Mouse (Mus musculus) forebrain, embryonic 15.5 days (tissue): ENCODE measurements at regions not wholly inside any gene's neighbourhood (a gene's known extent, or its start where the extent isn't known, plus 50 kb on each side); places are given as distances from the start of the nearest gene placed in this dataset.

Experiments
- ATAC-seq: fragments of 200-750 bp; cut with Nextera tagmentation; replicated peaks from 2 replicates; pipeline ENCODE4 v1.8.0; 2017; ENCODE audit warnings: mild to moderate bottlenecking, moderate TSS enrichment, moderate library complexity
- H3K27ac ChIP-seq: fragments of 300-500 bp; sonication (generic); replicated peaks from 2 replicates; pipeline ENCODE4 v1.5.1; 2015; ENCODE audit warnings: mild to moderate bottlenecking, inconsistent platforms
- H3K27me3 ChIP-seq: fragments of 300-500 bp; sonication (generic); 2 replicates; pipeline ENCODE4 v1.6.1; 2015; ENCODE audit warnings: inconsistent platforms
- H3K36me3 ChIP-seq: fragments of 300-500 bp; sonication (generic); 2 replicates; pipeline ENCODE4 v1.6.1; 2015; ENCODE audit warnings: mild to moderate bottlenecking, inconsistent platforms
- H3K4me1 ChIP-seq: fragments of 300-500 bp; sonication (generic); 2 replicates; pipeline ENCODE4 v1.6.1; 2015; ENCODE audit warnings: inconsistent platforms
- H3K4me2 ChIP-seq: fragments of 300-500 bp; sonication (generic); replicated peaks from 2 replicates; pipeline ENCODE4 v1.6.1; 2015; ENCODE audit warnings: mild to moderate bottlenecking, inconsistent platforms
- H3K4me3 ChIP-seq: fragments of 300-500 bp; sonication (generic); 2 replicates; pipeline ENCODE4 v1.5.1; 2015; ENCODE audit warnings: mild to moderate bottlenecking, inconsistent platforms
- H3K9ac ChIP-seq: fragments of 300-500 bp; sonication (generic); replicated peaks from 2 replicates; pipeline ENCODE4 v1.6.1; 2015; ENCODE audit warnings: mild to moderate bottlenecking, inconsistent platforms
- H3K9me3 ChIP-seq: fragments of 300-500 bp; sonication (generic); 2 replicates; pipeline ENCODE4 v1.6.1; 2016; ENCODE audit warnings: inconsistent platforms
- WGBS: fragments of 180-500 bp; shearing (Covaris S2); methylation state at CpG from one replicate; pipeline ENCODE4 v1.1.7; 2015; ENCODE audit warnings: mixed read lengths; 5-methylcytosine and 5-hydroxymethylcytosine counted together

GRCm38 (mm10) chr9:101472101-101473073, 220.8 kb upstream of the Ppp2r3a start:
- Histone ChIP-seq H3K9ac (no peak overlapping the region), H3K9me3 (no peaks in the 10 kb centered on the region), H3K4me3 (no peak overlapping the region), H3K27me3 (no peaks in the 10 kb centered on the region), H3K4me2 (0 out of 2 replicates have a peak overlapping the region, but pooled peaks have one; percentile 6), H3K4me1 (peaks cover 19% of the 10 kb centered on the region), H3K27ac (peak overlapping the region; percentile 62), H3K36me3 (no peaks in the 10 kb centered on the region)
- 11% methylated on average over 8 of the region's 8 CpGs for WGBS
- ATAC-seq = peak; percentile 86

- 10% methylated on average over 3 of the region's 3 CpGs for WGBS
Measured at GRCm38 (mm10) chr9:101471665-101472064, 220.1 kb upstream of the Ppp2r3a start.

GRCm38 (mm10) chr9:101469756-101470155, 218.2 kb upstream of the Ppp2r3a start:
- WGBS = 86% methylated on average over 3 of the region's 3 CpGs
- H3K4me3 ChIP-seq = no peak overlapping the region
- no peak overlapping the region for H3K9ac ChIP-seq
- H3K4me2 ChIP-seq = no peak overlapping the region
- ATAC-seq = no peak
- H3K27ac ChIP-seq = no peak overlapping the region
- H3K9me3 ChIP-seq = no peaks in the 10 kb centered on the region
- peaks cover 23% of the 10 kb centered on the region for H3K4me1 ChIP-seq
- no peaks in the 10 kb centered on the region for H3K36me3 ChIP-seq
- H3K27me3 ChIP-seq = no peaks in the 10 kb centered on the region

More at GRCm38 (mm10) chr9:101471665-101472064, 220.1 kb upstream of the Ppp2r3a start:
- peak overlapping the region; percentile 62 for H3K27ac ChIP-seq
- no peak overlapping the region for H3K4me2 ChIP-seq
- H3K9ac ChIP-seq = no peak overlapping the region
- H3K4me3 ChIP-seq = no peak overlapping the region
- no peak for ATAC-seq
- H3K4me1 ChIP-seq = peaks cover 19% of the 10 kb centered on the region
- no peaks in the 10 kb centered on the region for H3K9me3 ChIP-seq
- no peaks in the 10 kb centered on the region for H3K36me3 ChIP-seq
- no peaks in the 10 kb centered on the region for H3K27me3 ChIP-seq

- Histone ChIP-seq H3K4me2 (peak overlapping the region; percentile 32), H3K4me3 (no peak overlapping the region), H3K9me3 (no peaks in the 10 kb centered on the region), H3K4me1 (peaks cover 5% of the 10 kb centered on the region), H3K27me3 (no peaks in the 10 kb centered on the region), H3K9ac (no peak overlapping the region), H3K36me3 (no peaks in the 10 kb centered on the region), H3K27ac (no peak overlapping the region)
- 25% methylated on average over 18 of the region's 18 CpGs for WGBS
- ATAC-seq = 0 out of 2 replicates have a peak, but pooled peaks have one; percentile 29
Measured at GRCm38 (mm10) chr9:101464727-101465427, 213.3 kb upstream of the Ppp2r3a start.

- no peaks in the 10 kb centered on the region for H3K27me3 ChIP-seq
- H3K4me3 ChIP-seq = no peak overlapping the region
- no peaks in the 10 kb centered on the region for H3K9me3 ChIP-seq
- no peak overlapping the region for H3K9ac ChIP-seq
- no peak overlapping the region for H3K4me2 ChIP-seq
- ATAC-seq = no peak
- peaks cover 16% of the 10 kb centered on the region for H3K4me1 ChIP-seq
- H3K36me3 ChIP-seq = no peaks in the 10 kb centered on the region
- no peak overlapping the region for H3K27ac ChIP-seq
- WGBS = 34% methylated on average over 11 of the region's 11 CpGs
Measured at GRCm38 (mm10) chr9:101458947-101459627, 207.5 kb upstream of the Ppp2r3a start.

GRCm38 (mm10) chr9:101458306-101458946, 206.8 kb upstream of the Ppp2r3a start:
- no peak overlapping the region; the same call in 1 of the 2 replicates for H3K27ac ChIP-seq
- H3K4me3 ChIP-seq = no peak overlapping the region
- H3K36me3 ChIP-seq = no peaks in the 10 kb centered on the region
- H3K4me2 ChIP-seq = no peak overlapping the region
- H3K9ac ChIP-seq = no peak overlapping the region
- 80% methylated on average over 10 of the region's 10 CpGs for WGBS
- peaks cover 16% of the 10 kb centered on the region for H3K4me1 ChIP-seq
- H3K9me3 ChIP-seq = no peaks in the 10 kb centered on the region
- no peaks in the 10 kb centered on the region for H3K27me3 ChIP-seq
- no peak; the same call in 1 of the 2 replicates for ATAC-seq

- ATAC-seq = peak; percentile 46
- H3K36me3 ChIP-seq = no peaks in the 10 kb centered on the region
- no peak overlapping the region for H3K4me2 ChIP-seq
- H3K4me3 ChIP-seq = no peak overlapping the region
- no peak overlapping the region; the same call in 1 of the 2 replicates for H3K27ac ChIP-seq
- 0 out of 2 replicates have a peak, but pooled peaks cover 6% of the 10 kb centered on the region for H3K4me1 ChIP-seq
- H3K9ac ChIP-seq = no peak overlapping the region
- no peaks in the 10 kb centered on the region for H3K9me3 ChIP-seq
- H3K27me3 ChIP-seq = no peaks in the 10 kb centered on the region
- 73% methylated on average over 2 of the region's 2 CpGs for WGBS
Measured at GRCm38 (mm10) chr9:101446316-101446715, 194.7 kb upstream of the Ppp2r3a start.

GRCm38 (mm10) chr9:101445764-101446163, 194.2 kb upstream of the Ppp2r3a start:
- WGBS = 55% methylated on average over 5 of the region's 5 CpGs

GRCm38 (mm10) chr9:101445293-101445692, 193.7 kb upstream of the Ppp2r3a start:
- Histone ChIP-seq H3K36me3 (no peaks in the 10 kb centered on the region), H3K4me2 (no peak overlapping the region), H3K4me1 (0 out of 2 replicates have a peak, but pooled peaks cover 6% of the 10 kb centered on the region), H3K9ac (no peak overlapping the region), H3K27ac (peak overlapping the region; percentile 52), H3K4me3 (no peak overlapping the region), H3K27me3 (no peaks in the 10 kb centered on the region), H3K9me3 (no peaks in the 10 kb centered on the region)
- ATAC-seq = no peak
- WGBS = 94% methylated on average over 1 of the region's 1 CpGs

More at GRCm38 (mm10) chr9:101445764-101446163, 194.2 kb upstream of the Ppp2r3a start:
- H3K36me3 ChIP-seq = no peaks in the 10 kb centered on the region
- no peaks in the 10 kb centered on the region for H3K9me3 ChIP-seq
- no peak overlapping the region for H3K4me2 ChIP-seq
- no peak overlapping the region for H3K4me3 ChIP-seq
- H3K27ac ChIP-seq = peak overlapping the region; percentile 53
- no peak overlapping the region for H3K9ac ChIP-seq
- H3K4me1 ChIP-seq = 0 out of 2 replicates have a peak, but pooled peaks cover 6% of the 10 kb centered on the region
- ATAC-seq = peak; percentile 96
- H3K27me3 ChIP-seq = no peaks in the 10 kb centered on the region

- no peaks in the 10 kb centered on the region for H3K27me3 ChIP-seq
- H3K4me2 ChIP-seq = no peak overlapping the region
- H3K27ac ChIP-seq = no peak overlapping the region
- no peaks in the 10 kb centered on the region for H3K9me3 ChIP-seq
- no peaks in the 10 kb centered on the region for H3K36me3 ChIP-seq
- WGBS = 83% methylated on average over 6 of the region's 6 CpGs
- no peak overlapping the region for H3K9ac ChIP-seq
- ATAC-seq = no peak
- H3K4me1 ChIP-seq = no peaks in the 10 kb centered on the region
- H3K4me3 ChIP-seq = no peak overlapping the region
Measured at GRCm38 (mm10) chr9:101439856-101440255, 188.3 kb upstream of the Ppp2r3a start.

- WGBS = 83% methylated on average over 12 of the region's 12 CpGs
- Histone ChIP-seq H3K9ac (no peak overlapping the region), H3K36me3 (no peaks in the 10 kb centered on the region), H3K4me3 (no peak overlapping the region), H3K27ac (no peak overlapping the region), H3K4me1 (no peaks in the 10 kb centered on the region), H3K4me2 (no peak overlapping the region), H3K27me3 (no peaks in the 10 kb centered on the region), H3K9me3 (no peaks in the 10 kb centered on the region)
- ATAC-seq = no peak
Measured at GRCm38 (mm10) chr9:101438564-101439180, 187.1 kb upstream of the Ppp2r3a start.
